Mouse (Mus musculus): ENCODE measurements around the gene Scaper.

- TF ChIP-seq CTCF (IDR thresholded peaks at IDR 0.05; ENCODE audit: extremely low read depth, insufficient read length, insufficient replicate concordance, low read depth, low read length) (no peak), POLR2A (IDR thresholded peaks at IDR 0.05; ENCODE audit: low read depth, low read length) (no peak)
These were observed 5.4 kb downstream of the Scaper start for GRCm38 (mm10) chr9:55932482-55932881.
